Mouse (Mus musculus) gastrocnemius, adult 18-20 months (tissue): ENCODE data around the gene Fam131a. TPM values are rescaled to one million over a fixed set of nuclear protein-coding genes. Genes with fewer than 3 reads are reported as not detected.

Experiments used
- DNase-seq: peaks from one replicate; pipeline ENCODE4 v3.0.0; 2021; ENCODE audit warnings: low spot score
- total RNA-seq, 2 experiments: library from RNA; stranded (reverse); gene quantifications; 2 replicates each; pipeline ENCODE4 v1.2.3; 2021

Gene Fam131a
- total RNA-seq, 2 experiments from 2014 or later, result 47.5 to 59.9 TPM

GRCm38 (mm10) chr16:20715976-20716840 lies 23.2 kb downstream of the Fam131a start:
- peak; percentile 63 for DNase-seq

- DNase-seq, result no peak
These were observed 23.8 kb downstream of the Fam131a start for GRCm38 (mm10) chr16:20716841-20717180.

- DNase-seq, result peak; percentile 97
These were observed 24.3 kb downstream of the Fam131a start, which contains the start of the genes Polr2h and Clcn2 for GRCm38 (mm10) chr16:20717181-20717977. Polr2h (plus strand) TSS chr16:20717665. Clcn2 (minus strand) TSS chr16:20717746.

GRCm38 (mm10) chr16:20717978-20718670 lies 25.1 kb downstream of the Fam131a start:
- no peak for DNase-seq

- DNase-seq, result no peak
These were observed 28.8 kb downstream of the Fam131a start for GRCm38 (mm10) chr16:20721808-20722207.

- no peak for DNase-seq
These were observed 29.7 kb downstream of the Fam131a start for GRCm38 (mm10) chr16:20722736-20723135.

- no peak for DNase-seq
These were observed 30.2 kb downstream of the Fam131a start for GRCm38 (mm10) chr16:20723247-20723646.

GRCm38 (mm10) chr16:20724338-20724748 lies 31.3 kb downstream of the Fam131a start:
- DNase-seq, result peak; percentile 65

GRCm38 (mm10) chr16:20725321-20725720 lies 32.3 kb downstream of the Fam131a start:
- no peak for DNase-seq

GRCm38 (mm10) chr16:20725750-20726149 lies 32.7 kb downstream of the Fam131a start:
- no peak for DNase-seq

- peak; percentile 42 for DNase-seq
These were observed 33.3 kb downstream of the Fam131a start for GRCm38 (mm10) chr16:20726384-20726783.

GRCm38 (mm10) chr16:20730293-20730711 lies 37.3 kb downstream of the Fam131a start:
- peak; percentile 43 for DNase-seq

- no peak for DNase-seq
These were observed 38.6 kb downstream of the Fam131a start for GRCm38 (mm10) chr16:20731688-20732087.

- no peak for DNase-seq
These were observed 39.3 kb downstream of the Fam131a start for GRCm38 (mm10) chr16:20732251-20732924.

GRCm38 (mm10) chr16:20732925-20733730 lies 40.1 kb downstream of the Fam131a start, which contains the start of gene Chrd:
Chrd (plus strand) TSS chr16:20733127.
- DNase-seq, result peak; percentile 81

GRCm38 (mm10) chr16:20733731-20734730 lies 41.0 kb downstream of the Fam131a start, which contains the start of gene Thpo:
Thpo (minus strand) TSS chr16:20734511.
- no peak for DNase-seq

GRCm38 (mm10) chr16:20735651-20736050 lies 42.6 kb downstream of the Fam131a start:
- DNase-seq, result no peak

- DNase-seq, result no peak
These were observed 43.1 kb downstream of the Fam131a start for GRCm38 (mm10) chr16:20736168-20736567.

- no peak for DNase-seq
These were observed 43.8 kb downstream of the Fam131a start for GRCm38 (mm10) chr16:20736823-20737222.
